Mouse (Mus musculus): Measurements from ENCODE around the gene Zfp827.

Zfp827 gene

GRCm38 (mm10) chr8:79065924-79066323 lies 37.7 kb downstream of the Zfp827 start:
- DNase-seq (ENCODE audit: low spot score in 2 of 2) = no peak

- no peak for DNase-seq (ENCODE audit: low spot score in 2 of 2)
Observed at GRCm38 (mm10) chr8:79067812-79068630, 39.8 kb downstream of the Zfp827 start.

DNA sequence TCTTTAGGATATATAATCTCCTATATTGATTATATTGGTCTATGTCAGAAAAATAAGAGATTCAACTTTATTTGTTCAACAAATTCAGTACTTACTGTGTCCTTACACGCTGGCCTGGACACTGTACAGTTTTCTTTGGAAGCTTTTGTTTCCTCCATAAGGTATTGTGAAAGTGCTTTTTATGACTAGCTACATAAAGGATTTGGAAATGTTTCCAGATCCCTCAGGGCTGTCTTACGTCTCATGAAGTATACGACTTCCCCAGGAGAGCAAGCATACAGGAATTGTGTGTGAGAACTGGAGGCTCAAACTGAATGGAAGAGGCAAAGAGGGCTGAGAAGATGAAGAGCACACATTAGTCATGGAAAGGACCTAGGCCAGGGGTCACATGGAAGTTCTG lies 45.1 kb downstream of the Zfp827 start:
- no peak for DNase-seq (ENCODE audit: low spot score in 2 of 2)

GRCm38 (mm10) chr8:79074986-79075385 lies 46.7 kb downstream of the Zfp827 start:
- no peak for DNase-seq (ENCODE audit: low spot score in 2 of 2)

- no peak for DNase-seq (ENCODE audit: low spot score in 2 of 2)
Observed at GRCm38 (mm10) chr8:79077256-79077655, 49.0 kb downstream of the Zfp827 start.

DNA sequence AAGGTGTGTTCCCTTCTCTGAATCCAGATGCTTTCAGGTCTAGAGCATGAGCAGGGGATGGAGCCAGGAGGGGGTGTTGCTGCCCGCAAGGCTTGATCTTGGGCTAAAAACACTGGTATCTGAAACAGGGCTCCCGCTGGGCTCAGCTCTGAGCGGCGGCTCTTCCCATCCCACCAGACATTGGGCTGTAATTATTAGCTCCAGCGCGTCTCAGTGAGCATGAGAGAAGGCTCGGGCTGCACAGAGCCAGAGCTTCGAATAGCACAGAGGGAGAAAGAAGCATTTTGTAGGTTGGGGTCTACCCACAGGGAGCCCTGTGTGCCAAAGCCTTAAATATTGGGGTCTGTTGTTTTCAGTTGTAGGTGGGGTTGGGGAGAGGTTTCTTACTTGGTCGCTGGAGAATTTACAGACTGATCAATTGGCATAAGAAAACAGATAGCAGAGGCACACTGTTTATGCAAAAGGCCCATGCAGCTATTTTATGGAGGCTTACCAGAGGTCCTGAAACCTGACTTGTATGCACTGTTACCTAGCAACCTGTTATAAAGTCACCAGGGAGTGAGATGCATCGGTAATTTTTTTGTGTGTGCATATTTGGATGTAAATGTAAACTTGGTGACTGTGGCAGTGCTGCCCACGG lies 50.4 kb downstream of the Zfp827 start:
- no peak for DNase-seq (ENCODE audit: low spot score in 2 of 2)

DNA sequence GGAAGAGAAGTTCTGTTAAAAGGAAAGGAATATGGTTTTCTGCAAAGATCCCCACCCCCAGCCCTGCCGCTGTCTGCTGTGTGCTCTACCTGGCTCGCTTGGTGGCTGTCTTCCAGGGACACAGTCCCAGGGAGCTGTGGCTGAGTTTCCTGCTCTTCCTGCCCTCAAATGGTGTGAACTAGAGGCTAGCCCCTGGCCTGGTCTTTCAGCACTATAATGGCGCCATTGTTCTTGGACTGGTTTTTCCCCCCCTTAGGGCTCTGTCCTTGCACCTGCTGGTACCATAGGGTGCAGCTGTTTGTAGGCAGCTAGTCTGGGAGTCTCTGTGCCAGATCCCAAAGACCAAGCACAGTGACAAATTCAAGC lies 50.9 kb downstream of the Zfp827 start:
- DNase-seq (ENCODE audit: low spot score in 2 of 2) = no peak

DNA sequence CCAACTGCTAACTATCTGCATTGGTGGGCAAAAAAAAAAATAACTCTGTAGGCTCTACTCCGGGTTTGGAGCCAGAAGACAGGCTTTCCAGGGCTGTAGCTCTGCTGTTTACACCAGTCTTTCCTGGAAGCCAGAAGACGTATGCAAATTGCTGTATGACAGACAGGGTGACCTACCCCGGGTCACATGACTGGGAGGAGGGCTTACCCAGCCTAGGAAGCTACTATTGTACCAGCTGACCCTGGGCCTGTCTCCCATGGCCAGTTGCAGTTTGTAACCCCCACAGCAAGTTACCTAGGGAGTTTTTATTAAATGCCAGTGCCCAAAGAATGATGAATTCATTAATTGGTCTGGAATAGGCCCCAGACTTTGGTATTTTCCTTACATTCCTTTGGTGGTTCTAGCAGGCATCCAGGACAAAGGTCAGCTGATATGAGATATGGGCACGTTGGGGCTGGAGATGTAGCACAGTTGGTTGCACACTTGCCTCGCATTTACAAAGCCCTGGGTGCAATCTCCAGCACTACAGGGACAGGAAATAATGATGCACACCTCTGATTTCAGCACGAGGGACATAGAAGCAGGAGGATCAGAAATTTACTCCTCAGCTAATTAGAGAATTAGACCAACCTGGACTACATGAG lies 52.0 kb downstream of the Zfp827 start:
- no peak for DNase-seq (ENCODE audit: low spot score in 2 of 2)

- no peak for DNase-seq (ENCODE audit: low spot score in 2 of 2)
Observed at GRCm38 (mm10) chr8:79081333-79081732, 53.1 kb downstream of the Zfp827 start.

- DNase-seq (ENCODE audit: low spot score in 2 of 2) = no peak
Observed at GRCm38 (mm10) chr8:79081955-79082354, 53.7 kb downstream of the Zfp827 start.

GRCm38 (mm10) chr8:79083461-79084358 lies 55.5 kb downstream of the Zfp827 start:
- no peak for DNase-seq (ENCODE audit: low spot score in 2 of 2)

- no peak for DNase-seq (ENCODE audit: low spot score in 2 of 2)
Observed at GRCm38 (mm10) chr8:79084359-79084820, 56.2 kb downstream of the Zfp827 start.

- DNase-seq (ENCODE audit: low spot score in 2 of 2) = no peak
Observed at GRCm38 (mm10) chr8:79094422-79094821, 66.2 kb downstream of the Zfp827 start.

DNA sequence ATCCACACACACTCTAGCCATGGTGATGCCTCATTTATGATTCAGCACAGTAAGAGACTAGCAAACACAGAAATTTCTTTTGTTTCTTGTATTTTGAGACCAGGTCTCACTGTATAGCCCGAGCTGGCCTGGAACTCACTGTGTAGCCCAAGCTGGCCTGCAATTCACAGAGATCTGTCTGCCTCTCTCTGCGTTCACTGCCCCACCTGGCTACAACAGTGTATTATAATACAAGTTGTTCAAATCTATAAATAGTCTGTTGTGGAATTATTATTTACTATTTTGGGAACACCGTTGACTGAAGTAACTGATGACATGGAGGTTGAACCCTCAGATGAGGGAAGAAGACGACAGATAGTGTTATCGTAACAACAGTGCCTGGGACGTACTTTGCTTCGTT lies 66.9 kb downstream of the Zfp827 start:
- no peak for DNase-seq (ENCODE audit: low spot score in 2 of 2)

GRCm38 (mm10) chr8:79096970-79097369 lies 68.7 kb downstream of the Zfp827 start:
- DNase-seq (ENCODE audit: low spot score in 2 of 2) = no peak

DNA sequence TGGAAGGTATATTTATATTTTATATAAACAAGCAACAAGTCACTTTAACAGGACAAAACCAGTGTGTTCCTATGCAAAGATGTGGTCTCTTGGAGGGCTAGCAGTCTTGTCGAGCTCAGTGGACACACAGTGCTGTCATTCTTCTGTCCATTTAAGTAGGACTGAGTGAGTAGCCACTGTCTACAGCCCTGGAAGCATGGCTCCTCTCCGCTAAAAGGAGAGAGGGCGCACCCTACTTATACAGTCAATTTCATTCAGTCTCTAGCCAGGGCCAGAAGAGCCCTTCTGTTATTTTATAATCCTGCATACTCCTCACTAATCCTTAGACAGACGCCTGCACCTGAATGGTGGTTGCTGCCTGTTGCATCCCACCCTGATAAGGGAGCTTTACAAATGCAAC lies 74.5 kb downstream of the Zfp827 start:
- no peak for DNase-seq (ENCODE audit: low spot score in 2 of 2)

DNA sequence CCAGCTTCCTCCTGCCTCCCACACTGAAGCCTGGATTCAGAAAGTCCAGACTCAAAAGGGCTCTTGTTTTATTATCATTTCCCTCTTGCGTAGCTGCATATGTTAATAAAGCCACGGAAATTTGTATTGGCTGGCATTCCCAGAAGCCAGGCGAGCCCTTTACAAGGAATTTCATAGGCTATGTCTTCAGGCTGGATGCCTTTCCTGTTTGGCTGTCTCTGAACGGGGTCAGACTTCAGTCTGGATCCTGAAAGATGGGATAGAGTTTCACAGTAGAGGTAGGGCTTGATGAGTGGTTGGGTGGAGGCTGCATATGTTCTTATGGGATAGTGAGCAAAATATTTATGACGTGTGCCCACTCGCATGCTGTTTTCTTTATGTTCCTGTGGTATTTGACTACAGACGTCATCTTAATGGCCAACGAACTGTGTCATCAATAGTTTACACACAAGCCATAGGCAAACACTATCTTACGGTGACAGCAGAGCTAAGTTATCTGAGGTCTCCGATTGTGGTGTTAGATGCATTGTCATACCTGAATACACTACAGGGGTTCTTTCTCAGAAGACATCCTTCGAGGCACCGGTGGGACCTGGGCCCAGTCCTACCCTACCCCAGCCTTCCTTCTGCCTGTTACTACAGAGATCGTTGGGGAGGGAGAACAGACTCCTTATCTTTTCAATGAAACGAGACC lies 75.1 kb downstream of the Zfp827 start:
- no peak for DNase-seq (ENCODE audit: low spot score in 2 of 2)

- DNase-seq (ENCODE audit: low spot score in 2 of 2) = no peak
Observed at GRCm38 (mm10) chr8:79103923-79104580, 75.8 kb downstream of the Zfp827 start.

- no peak for DNase-seq (ENCODE audit: low spot score in 2 of 2)
Observed at GRCm38 (mm10) chr8:79104634-79105033, 76.4 kb downstream of the Zfp827 start.

DNA sequence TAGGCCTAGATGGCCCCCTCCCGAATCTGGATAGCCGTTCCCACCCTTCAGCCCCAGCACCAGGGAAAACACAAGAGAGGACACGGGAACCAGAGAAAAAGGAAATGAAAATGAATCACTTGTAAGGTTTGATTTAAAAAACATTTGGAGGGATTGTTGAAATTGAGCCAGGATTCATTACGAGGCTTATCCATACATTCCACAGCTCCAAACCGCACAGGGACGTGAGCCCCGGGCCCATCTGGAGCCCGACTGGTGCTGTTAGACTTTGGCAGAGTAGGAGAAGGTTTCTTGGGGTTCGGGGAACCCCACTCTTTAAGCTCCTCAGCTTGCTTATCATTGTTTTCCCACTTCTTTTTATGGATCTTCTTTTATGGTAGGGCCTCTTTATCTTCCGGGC lies 76.9 kb downstream of the Zfp827 start:
- no peak for DNase-seq (ENCODE audit: low spot score in 2 of 2)

- no peak for DNase-seq (ENCODE audit: low spot score in 2 of 2)
Observed at GRCm38 (mm10) chr8:79111461-79111860, 83.2 kb downstream of the Zfp827 start.

Data from thymus, postnatal 10 days (tissue).